Mouse (Mus musculus) midbrain, embryonic 13.5 days (tissue): ENCODE measurements around the gene Pak1ip1. TPM values are rescaled to one million over a fixed set of nuclear protein-coding genes. Genes with fewer than 3 reads are reported as not detected.

Source experiments
- ATAC-seq: fragments of 200-750 bp; cut with Nextera tagmentation; 2 replicates; pipeline ENCODE4 v1.8.0; 2017; ENCODE audit warnings: mild to moderate bottlenecking, moderate TSS enrichment, moderate library complexity
- H3K27ac ChIP-seq: fragments of 300-500 bp; sonication (generic); 2 replicates; pipeline ENCODE4 v1.5.1; 2015; ENCODE audit warnings: inconsistent platforms, mild to moderate bottlenecking, moderate library complexity
- H3K27me3 ChIP-seq: fragments of 300-500 bp; sonication (generic); 2 replicates; pipeline ENCODE4 v1.6.1; 2015; ENCODE audit warnings: mild to moderate bottlenecking, inconsistent platforms
- H3K36me3 ChIP-seq: fragments of 300-500 bp; sonication (generic); 2 replicates; pipeline ENCODE4 v1.6.1; 2015; ENCODE audit warnings: mild to moderate bottlenecking, inconsistent platforms
- H3K4me1 ChIP-seq: fragments of 300-500 bp; sonication (generic); replicated peaks from 2 replicates; pipeline ENCODE4 v1.6.1; 2015; ENCODE audit warnings: inconsistent platforms
- H3K4me2 ChIP-seq: fragments of 300-500 bp; sonication (generic); replicated peaks from 2 replicates; pipeline ENCODE4 v1.6.1; 2015; ENCODE audit warnings: moderate library complexity, mild to moderate bottlenecking, inconsistent platforms
- H3K4me3 ChIP-seq: fragments of 300-500 bp; sonication (generic); replicated peaks from 2 replicates; pipeline ENCODE4 v1.5.1; 2015; ENCODE audit warnings: mild to moderate bottlenecking, inconsistent platforms
- H3K9ac ChIP-seq: fragments of 300-500 bp; sonication (generic); replicated peaks from 2 replicates; pipeline ENCODE4 v1.6.1; 2015; ENCODE audit warnings: mild to moderate bottlenecking, inconsistent platforms
- H3K9me3 ChIP-seq: fragments of 300-500 bp; sonication (generic); 2 replicates; pipeline ENCODE4 v1.6.1; 2016; ENCODE audit warnings: mild to moderate bottlenecking, inconsistent platforms
- WGBS: fragments of 180-500 bp; shearing (Covaris S2); methylation state at CpG from one replicate; pipeline ENCODE4 v1.1.7; 2015; 5-methylcytosine and 5-hydroxymethylcytosine counted together
- polyA plus RNA-seq: library from polyadenylated mRNA; unstranded; fragments of >200 nt; fragmentation: Nextera tagmentation; extraction: Ambion mirVana; gene quantifications from 2 replicates; pipeline ENCODE4 v1.2.1, GENCODE M21; 2015

Pak1ip1 gene
- polyA plus RNA-seq, 1 experiment from 2014 or later = 71.6 TPM

DNA sequence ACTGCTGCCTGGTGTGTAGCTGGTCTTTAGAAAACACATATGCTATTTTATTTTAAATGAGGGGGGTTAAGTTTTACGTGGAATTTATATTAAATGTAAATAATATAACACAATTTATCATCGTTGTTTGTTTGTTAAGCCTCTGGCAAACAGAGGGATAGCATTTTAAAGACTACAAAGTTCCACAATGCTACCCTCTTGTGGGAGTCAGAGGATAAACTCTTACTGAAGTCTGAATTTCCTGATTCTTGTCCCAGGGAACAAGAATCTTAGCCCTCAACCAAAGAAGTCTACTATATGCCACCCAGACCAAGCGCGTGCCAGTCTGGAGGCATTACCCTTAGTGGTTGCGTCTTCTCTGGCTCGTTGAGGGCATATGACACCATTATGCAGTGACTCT, 46.5 kb downstream of the Pak1ip1 start:
- Histone ChIP-seq H3K4me1 (peaks cover 8% of the 10 kb centered on the region), H3K36me3 (no peaks in the 10 kb centered on the region), H3K9me3 (no peaks in the 10 kb centered on the region), H3K27me3 (peaks cover 9% of the 10 kb centered on the region; the same call in 1 of the 2 replicates), H3K27ac (no peak overlapping the region), H3K4me2 (no peak overlapping the region), H3K9ac (no peak overlapping the region), H3K4me3 (no peak overlapping the region)
- 87% methylated on average over 6 of the region's 6 CpGs for WGBS
- ATAC-seq = no peak

DNA sequence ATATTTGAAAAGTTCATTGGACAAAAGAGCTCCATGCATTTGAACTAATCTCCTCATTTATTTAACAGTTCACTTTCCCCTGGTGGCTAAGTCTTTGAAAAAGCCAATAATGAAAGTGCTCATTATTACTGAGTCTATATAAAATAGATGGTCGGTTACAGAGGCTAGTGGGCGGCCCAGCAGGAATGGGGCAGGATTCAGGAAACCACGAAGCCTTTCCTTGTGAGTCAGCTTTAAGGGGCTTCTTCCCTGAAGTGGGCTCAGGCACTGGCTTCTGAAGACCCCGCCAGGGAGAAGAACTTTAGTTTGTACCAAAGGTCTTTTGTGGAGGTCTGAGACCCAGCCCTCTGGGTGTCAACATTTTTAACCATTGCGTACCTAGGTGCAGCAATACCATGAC, 51.1 kb downstream of the Pak1ip1 start:
- 23% methylated on average over 5 of the region's 5 CpGs for WGBS
- H3K9ac ChIP-seq = no peak overlapping the region
- H3K27me3 ChIP-seq = peaks cover 21% of the 10 kb centered on the region
- no peak overlapping the region for H3K27ac ChIP-seq
- no peak overlapping the region for H3K4me3 ChIP-seq
- peaks cover 10% of the 10 kb centered on the region for H3K4me1 ChIP-seq
- H3K4me2 ChIP-seq = no peak overlapping the region
- ATAC-seq = no peak
- no peaks in the 10 kb centered on the region for H3K9me3 ChIP-seq
- no peaks in the 10 kb centered on the region for H3K36me3 ChIP-seq

Other genes starting within 250 kb of the Pak1ip1 start
- gene Gcnt2, start 141.3 kb upstream of the Pak1ip1 start, polyA plus RNA-seq = 3.6 TPM in 2 replicates
- gene Tmem14c, start 15.3 kb downstream of the Pak1ip1 start, polyA plus RNA-seq = 124 and 135 TPM in 2 replicates
- 0.73 and 0.79 TPM in 2 replicates for gene Mak, start 78.7 kb downstream of the Pak1ip1 start, polyA plus RNA-seq
- gene Gcm2, start 110.0 kb downstream of the Pak1ip1 start, polyA plus RNA-seq = not detected in 2 replicates
- not detected in 2 replicates for gene Sycp2l, start 113.3 kb downstream of the Pak1ip1 start, polyA plus RNA-seq
- gene Elovl2, start 219.4 kb downstream of the Pak1ip1 start, polyA plus RNA-seq = 42.7 and 43.6 TPM in 2 replicates
- gene Smim13, start 248.8 kb downstream of the Pak1ip1 start, polyA plus RNA-seq = 15.5 and 16.2 TPM in 2 replicates